Mouse (Mus musculus) ES-Bruce4 (cell line): ENCODE measurements around the gene Pyroxd2.

Experiments used
- CTCF ChIP-seq: IDR thresholded peaks from one replicate; pipeline ENCODE4 v1.8.1; 2011; ENCODE audit warnings: low read depth, low read length
- POLR2A ChIP-seq: IDR thresholded peaks from one replicate; pipeline ENCODE4 v1.8.1; 2011; ENCODE audit warnings: low read length; ENCODE audit not compliant: insufficient read depth

DNA sequence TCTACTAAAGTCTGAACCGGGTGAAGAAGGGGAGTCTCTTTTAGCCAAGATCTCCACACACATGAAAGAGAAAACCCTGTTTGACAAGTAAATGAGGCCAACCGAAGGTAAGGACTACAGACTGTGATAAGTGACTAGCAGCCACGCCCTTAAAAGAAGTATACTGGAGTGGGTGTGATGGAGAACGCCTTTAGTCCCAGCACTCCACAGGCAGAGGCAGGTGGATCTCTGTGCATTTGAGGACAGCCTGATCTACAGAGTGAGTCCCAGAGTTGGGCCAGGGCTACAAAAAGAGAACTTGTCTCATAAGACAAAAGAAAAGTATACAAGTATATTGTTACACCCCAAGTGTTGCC lies 6.7 kb downstream of the Pyroxd2 start:
- TF ChIP-seq POLR2A (no peak), CTCF (no peak)
